Mouse (Mus musculus) urinary bladder, postnatal 4 days (tissue): Measurements from ENCODE around the gene Actr3.
"Not testable (repeated sequence)": the region's sequence is repeated elsewhere in the genome, so short reads cannot be mapped to it uniquely, and the experiment has no call there.

ENCODE experiments used
- DNase-seq, 2 experiments: peaks; one replicate each; pipeline ENCODE4 v3.0.0; 2021 to 2022; ENCODE audit warnings: low spot score in 2 of 2

The Actr3 gene

DNA sequence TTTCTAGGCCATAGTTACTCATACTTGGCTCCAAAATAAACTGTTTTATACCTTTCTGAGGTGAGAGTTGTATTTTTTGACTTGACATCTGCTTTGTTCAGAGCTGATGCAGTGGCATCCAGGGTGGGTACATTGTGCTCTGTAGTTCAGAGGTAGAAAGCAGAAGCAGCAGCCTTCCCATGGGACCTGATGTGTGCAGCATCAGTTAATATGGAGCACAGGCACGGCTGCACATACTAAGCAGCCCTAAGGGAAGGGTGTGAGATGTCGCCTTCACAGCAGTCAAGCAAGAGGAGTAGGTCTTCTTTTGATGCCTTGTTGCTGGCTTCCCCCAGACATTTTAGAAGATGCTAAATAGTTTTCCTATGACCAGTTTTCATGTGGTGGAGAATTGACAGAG lies 3.3 kb upstream of the Actr3 start:
- no peak for DNase-seq

DNA sequence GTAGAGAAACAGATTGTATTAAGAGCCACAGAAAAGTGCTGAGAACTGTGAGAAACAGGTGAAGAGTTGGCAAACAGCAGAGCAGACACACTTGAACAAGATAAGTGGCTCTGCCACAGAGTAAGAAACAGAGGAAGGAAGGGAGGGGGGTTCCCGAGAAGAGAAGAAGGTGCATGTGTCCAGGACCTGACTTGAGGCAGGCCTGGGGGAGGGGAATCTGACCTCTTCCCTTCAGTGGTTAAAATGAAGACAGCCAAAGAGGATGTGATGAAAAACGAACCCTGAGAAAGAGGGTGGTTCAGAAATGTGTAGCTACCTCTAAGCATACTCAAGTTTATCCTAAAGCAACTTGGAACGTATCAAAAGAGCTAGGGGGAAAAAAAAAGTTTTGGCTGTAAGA lies 2.4 kb upstream of the Actr3 start:
- no peak for DNase-seq

DNA sequence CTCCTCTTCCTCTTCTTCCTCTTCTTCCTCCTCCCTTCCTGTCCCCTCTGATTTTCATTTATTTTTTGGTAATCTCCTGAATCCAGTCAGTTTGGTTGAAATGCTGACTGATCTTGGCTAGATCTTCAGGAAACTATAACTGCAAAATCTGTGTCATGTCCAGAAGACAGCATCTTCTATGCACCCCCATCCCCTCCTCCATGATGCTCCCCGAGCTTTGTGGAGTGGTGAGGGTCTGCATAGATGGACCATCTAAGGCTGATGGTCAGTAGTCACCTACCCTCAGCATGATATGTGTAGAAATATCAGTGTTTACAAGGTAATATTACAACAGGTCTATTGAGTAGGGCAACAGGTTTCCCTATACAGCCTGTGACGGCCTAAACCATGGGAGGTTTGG lies 1.6 kb upstream of the Actr3 start:
- DNase-seq = no peak

DNA sequence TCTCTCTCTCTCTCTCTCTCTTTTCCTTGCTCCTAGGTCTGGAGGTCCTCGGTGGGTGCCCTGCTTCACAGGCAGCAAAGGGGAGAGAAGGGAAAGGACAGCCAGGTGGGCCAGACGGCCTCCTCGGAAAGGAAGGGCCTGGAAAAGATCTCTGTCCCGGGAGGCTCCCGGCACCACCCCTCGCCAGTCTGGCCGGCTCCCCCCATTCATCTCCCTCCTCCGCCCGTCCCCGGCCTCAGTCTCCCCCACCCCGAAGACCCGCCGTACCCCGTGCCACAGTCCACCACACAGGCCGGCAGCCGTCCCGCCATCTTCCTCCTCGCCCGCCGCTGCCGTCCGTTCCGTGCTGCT lies 534 bp downstream of the Actr3 start:
- no peak for DNase-seq

DNA sequence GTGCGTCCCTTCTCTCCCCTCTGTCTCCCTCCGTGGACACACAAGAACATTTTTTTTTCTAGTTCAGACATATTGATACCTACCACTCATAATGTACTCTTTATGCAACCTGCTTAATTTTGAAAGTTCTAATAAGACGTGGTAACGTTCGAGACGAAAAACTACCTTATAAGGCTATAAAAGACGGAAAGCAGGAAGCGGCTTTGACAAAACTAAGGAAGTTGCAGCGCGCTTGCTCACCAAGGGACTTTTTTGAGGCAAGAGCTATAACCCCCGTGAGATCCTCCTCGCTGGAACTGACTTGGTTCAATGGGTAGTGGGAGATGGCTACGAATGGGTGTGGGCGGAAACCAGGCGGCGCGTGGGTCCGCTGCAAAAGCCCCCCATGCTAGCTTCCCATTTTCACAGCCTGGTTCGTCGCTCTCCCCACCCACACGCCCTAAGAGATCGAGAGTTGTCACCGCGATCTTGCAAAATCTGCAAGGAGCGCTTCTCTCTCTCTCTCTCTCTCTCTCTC lies 984 bp downstream of the Actr3 start:
- DNase-seq = peak in 1 of 2 experiments; percentile 42

DNA sequence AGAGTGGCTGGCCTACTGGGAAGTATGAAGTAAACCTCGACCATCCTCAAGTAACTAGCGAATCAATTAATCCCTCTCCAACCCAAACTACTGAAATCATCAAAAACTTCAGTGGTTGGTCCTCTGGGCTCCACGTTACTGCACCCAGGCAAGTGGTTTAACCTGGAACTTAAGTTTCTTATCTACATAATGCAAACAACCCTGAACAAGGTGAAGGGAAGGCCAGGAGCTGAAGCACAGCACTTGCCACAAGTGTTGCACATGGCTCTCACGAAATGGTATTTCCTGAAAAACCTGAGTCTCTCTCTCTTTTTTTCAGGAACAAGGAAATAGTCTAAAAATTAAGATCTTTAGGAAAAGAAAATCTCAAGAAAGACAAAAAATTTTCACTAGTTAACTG lies 4.2 kb downstream of the Actr3 start:
- DNase-seq = no peak

DNA sequence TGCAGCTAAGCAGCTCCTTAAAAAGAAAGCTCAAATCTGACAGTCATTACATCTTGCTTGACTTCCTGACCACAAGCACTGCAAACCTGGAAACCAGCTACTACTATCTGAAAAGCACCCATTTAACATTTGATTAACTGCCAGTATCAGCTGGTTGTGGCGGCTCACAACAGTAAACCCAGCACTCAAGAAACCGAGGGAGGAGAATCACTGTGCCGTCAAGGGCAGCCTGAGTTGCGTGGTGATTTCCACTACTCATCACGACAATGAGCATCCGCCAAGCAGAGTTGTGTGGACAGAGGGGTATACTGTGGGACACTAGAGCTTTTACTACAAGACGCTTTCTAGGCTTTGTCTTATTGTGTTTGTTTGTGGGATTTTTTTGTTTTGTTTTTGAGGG lies 4.8 kb downstream of the Actr3 start:
- DNase-seq = no peak

DNA sequence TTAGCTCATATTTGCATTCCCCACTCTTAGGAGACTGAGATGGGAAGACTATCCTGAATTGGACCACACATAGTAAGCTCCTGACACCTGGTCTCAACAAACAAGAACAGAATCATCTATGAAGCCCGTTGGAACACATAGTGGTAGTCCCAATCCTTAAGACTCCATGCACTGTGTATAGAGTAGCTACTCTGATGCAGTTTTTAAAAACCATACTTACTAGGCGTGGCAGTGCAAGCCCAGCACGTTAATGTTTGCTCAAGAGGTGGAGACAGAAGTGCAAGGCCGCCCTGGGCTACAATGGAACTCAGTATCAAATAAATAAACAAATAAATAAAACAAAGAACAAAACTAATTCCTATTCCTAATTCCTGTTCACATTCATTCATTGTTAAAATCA lies 5.5 kb downstream of the Actr3 start:
- DNase-seq = no peak

DNA sequence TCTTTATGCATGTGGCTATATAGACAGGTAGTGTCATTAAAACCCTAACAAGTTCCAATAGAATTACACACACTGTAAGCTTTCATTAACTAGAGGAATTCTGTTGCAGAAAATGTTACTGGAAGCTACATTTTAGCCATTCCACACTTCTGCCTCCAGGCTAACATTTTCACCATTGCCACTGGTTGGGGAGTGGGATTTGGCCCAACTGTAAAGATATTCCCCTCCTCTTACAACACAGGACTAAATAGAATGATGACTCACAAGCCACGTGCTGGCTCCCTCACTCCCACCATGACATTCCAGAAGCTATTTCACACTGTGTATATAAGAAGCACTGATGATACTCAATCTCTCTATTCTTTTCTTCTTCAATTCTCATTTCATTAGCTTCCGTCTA lies 7.2 kb downstream of the Actr3 start:
- DNase-seq = no peak

DNA sequence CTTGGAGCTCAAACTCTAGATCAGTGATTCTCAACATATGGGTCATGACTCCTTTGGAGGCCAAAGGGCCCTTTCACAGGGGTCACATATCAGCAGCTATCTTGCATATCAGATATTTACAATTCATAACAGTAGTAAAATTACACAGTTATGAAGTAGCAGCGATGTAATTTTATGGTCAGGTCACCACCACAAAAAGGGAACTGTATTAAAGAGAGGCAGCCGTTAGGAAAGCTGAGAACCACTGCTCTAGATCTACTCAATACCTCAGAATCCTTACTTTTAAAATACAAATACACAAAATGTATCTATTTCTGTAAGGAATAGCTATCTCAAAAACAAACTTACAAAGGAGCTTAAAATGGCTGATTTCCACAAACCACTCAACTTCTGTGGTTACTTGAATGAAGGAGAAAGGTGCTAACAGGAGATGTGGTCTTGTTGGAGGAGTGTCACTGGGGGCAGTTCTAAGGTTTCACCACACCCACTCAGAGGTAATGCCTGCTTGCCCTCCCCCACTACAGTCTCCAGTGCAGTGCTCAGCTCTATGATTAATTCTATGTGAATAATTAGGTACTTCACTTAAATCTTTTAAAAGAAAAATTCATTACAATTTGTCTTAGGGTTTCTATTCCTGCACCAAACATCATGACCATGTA lies 9.0 kb downstream of the Actr3 start:
- no peak for DNase-seq

DNA sequence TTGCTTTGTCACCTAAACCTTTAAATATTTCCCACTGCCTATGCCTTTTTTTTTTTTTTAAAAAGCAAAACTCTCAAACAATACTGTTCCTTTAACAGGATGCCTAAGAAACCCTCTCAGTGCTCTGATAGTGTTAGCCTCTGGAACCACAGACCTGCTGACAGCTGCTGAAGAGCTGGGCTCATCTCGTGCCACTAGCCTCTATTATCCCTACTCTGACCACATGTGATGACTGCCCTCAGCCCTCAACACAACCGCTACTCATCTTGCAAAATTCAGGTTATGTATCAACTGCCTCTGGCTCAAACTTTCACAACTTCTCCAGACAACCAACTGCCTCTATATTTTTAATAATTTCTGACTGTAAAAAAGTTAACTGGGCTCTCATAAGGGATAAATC lies 15.6 kb downstream of the Actr3 start:
- DNase-seq = no peak

DNA sequence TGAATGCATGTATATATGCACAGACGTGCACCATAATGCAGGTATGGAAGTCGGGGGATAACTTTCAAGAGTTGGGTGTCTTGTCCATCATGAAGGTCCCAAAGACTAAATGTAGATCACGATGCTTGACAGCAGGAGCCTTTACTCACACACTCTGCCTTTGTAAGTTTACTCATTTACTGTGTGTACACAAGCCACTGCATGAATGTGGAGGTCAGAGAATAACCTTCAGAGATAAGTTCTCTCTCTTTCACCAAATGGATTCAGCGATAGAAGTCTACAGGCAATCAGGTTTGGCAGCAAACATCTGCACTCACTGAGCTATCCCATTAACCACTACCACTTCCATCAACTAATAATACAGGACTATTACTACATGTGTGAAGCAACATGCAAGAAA lies 16.8 kb downstream of the Actr3 start:
- no peak for DNase-seq

DNA sequence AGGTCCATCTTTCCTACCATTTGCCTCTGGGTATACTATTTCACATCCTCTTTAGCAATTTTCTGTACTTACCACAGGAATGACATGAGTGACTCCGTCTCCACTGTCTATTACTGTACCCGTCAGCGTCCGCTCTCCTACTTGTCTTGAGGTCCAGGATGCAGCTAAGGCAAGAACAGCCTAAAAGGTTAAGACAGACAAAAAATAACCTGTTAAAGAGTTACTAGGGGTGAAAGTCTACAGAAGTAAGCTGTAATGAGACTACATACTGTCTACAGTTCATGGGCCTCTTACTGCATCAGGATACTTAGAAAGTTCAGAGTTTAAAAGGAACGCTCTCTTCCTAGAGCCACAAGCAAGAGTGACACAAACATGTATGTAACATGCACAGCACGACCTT lies 28.3 kb downstream of the Actr3 start:
- no peak for DNase-seq

DNA sequence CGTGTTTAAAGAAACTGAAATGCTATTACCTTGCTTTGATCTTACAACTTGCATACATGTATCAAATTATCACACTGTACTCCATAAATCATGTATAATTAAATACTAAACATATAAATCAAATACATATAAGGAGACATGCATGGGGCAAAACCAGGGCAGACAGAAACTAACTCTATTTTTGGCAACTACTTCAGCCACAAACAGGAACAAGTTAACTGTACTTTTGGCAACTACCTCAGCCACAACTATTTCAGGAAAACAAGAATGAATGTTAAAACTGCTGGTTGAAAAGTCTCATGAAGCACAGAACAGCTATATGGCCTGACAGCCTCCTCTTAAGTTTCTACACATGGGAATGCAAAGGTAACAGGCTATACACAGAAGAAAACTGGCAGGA lies 40.1 kb downstream of the Actr3 start:
- DNase-seq = no peak

DNA sequence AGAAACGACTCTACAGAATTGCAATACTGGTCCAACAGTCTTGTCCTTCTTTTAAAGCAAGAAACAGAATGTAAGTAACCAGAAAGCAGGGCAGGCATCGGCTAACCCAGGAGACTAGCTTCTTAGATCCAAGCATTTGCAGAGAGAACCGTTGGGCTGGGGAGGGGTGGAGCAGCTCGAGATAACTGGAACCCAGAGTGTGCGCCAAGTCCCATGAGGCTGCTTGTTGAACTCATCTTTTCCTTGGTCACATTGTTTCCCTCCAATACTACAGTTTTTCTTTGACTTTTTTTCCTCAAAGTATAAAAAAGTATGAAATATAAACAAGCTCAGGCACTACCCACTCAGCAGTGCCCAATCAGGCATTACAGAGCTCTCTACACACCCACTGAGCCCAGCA lies 42.2 kb downstream of the Actr3 start:
- DNase-seq = not testable (repeated sequence)

DNA sequence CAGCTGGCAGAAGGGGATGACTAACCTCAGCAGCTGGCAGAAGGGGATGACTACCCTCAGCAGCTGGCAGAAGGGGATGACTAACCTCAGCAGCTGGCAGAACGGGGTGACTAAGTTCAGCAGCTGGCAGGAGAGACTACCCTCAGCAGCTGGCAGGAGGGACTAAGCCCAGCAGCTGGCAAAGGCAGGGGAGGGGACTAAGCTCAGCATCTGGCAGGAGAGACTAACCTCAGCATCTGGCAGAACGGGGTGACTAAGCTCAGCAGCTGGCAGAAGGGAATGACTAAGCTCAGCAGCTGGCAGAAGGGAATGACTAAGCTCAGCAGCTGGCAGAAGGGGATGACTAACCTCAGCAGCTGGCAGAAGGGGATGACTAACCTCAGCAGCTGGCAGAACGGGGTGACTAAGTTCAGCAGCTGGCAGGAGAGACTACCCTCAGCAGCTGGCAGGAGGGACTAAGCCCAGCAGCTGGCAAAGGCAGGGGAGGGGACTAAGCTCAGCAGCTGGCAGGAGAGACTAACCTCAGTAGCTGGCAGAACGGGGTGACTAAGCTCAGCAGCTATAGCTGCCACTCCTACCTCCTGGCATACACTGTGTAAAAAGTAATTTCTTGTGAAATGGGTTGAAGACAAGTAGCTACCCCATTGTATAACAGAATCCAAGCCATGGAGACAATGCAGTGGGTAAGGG lies 45.3 kb downstream of the Actr3 start:
- DNase-seq = not testable (repeated sequence)

DNA sequence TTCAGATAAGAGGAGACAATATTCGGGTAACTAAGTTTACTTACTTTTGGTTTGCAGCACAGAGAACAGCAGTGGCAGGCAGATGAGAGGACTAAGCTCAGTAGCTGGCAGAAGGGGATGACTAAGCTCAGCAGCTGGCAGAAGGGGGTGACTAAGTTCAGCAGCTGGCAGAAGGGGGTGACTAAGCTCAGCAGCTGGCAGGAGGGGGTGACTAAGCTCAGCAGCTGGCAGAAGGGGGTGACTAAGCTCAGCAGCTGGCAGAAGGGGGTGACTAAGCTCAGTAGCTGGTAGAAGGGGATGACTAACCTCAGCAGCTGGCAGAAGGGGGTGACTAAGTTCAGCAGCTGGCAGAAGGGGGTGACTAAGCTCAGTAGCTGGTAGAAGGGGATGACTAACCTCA lies 45.9 kb downstream of the Actr3 start:
- not testable (repeated sequence) for DNase-seq

DNA sequence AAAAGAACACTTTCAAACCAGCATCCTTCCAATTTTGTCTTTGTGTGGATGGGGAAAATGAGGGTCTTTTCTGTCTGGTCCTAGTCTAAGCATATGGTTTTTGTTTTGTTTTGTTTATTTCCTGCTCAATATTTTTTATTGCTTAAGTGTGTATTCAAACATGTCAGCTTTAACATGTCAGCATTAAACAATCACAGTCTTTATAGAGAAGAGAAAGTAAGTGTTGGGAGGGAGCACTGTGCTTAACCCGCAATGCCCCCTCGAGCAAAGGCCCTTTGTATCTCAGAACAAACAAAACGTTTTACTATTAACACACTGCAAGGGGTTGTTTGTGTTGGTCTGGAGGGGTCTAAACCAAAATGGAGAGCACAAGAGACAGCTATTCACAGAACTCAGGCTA lies 47.2 kb downstream of the Actr3 start:
- no peak for DNase-seq

DNA sequence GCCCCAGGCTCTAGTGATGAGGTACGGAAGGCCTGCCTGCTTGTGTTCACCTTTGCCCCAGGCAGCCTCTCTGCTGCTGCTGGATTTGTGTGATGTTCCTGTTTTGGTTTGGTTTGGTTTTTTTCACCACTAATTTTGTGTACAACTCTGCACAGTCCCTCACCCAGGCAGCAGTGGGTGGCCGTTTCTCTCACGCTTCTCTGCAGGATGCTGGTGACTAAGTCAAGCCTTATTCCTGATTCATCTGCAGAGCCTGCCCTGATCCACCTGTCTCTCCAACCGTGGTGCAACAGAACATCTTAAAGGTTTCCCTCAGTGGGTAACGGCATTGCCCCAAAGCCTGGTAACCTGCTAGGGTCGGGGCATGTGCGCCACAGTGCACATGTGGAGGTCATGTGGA lies 49.3 kb downstream of the Actr3 start:
- no peak for DNase-seq

DNA sequence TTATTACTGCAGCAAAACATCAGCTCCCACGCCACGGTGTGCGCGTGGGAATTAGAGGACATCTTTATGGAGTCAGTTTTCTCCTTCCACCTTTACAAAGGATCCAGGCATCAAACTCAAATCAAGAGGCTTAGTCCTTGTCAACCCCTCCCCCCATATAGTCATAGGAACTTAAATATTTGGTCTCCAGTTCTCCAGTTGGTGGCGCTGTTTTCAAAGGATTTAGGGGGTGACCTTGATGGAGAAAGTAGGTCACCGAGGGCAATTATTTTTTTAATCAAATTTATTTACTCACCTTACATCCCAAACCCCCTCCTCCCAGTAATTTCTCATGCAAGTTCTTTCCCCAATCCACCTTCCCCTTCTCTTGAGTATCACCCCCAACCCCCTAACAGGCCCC lies 52.9 kb downstream of the Actr3 start:
- DNase-seq = no peak

DNA sequence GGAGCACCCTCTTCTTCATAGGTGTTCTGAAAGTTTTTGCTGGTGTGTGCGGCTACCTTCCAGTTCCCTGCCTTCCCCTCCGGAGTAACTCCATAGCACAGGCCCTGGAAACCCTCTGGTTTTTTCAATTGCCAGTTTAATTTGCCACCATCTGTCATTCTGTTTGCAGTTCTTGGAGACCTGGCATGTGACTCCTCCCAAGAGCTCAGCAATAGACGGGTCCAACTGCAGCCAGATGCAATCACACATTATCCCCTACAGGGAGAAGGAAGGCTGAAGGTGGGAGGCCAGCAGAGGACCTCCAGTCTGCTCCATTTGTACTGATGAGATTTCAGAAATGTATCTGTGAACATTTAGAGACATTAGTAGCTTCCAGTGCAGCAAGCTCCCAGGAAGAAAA lies 56.6 kb downstream of the Actr3 start:
- DNase-seq = no peak

DNA sequence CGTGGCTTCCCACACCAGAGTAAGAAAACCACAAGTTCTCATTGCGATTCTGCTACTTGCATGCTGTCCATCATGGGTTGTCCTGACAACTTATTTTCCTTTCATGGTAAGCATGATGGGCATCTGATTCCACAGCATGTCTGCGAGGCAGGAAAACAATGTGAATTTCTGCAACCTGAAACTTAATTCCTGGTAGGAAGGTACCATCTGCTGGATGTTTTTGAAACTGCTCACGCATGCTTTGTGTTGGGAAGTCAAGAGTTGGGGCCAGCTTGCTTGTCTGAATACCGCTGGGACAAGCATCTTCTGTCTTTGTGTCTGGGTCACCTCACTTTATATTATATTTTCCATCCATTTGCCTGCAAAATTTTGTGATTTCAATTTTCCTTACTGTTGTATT lies 62.7 kb downstream of the Actr3 start:
- no peak for DNase-seq

DNA sequence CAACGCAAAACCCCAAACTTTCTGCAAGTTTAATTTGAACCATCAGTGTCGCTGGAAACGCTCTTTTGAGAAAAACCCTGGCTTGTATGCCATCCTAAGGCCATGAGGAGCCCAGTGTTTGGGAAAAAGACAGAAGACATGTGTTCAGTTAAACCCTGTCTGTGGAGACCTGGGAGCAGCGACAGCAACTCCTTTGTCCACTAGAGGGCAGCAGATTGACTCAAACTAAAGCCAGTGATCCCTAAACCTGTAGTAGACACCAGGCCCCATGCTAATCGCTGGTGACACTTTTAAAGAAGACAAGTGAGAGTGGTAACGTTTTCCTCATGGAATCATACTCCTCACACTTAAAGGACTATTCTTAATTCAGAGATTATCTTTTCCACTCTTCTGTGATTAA lies 64.7 kb downstream of the Actr3 start:
- DNase-seq = no peak

DNA sequence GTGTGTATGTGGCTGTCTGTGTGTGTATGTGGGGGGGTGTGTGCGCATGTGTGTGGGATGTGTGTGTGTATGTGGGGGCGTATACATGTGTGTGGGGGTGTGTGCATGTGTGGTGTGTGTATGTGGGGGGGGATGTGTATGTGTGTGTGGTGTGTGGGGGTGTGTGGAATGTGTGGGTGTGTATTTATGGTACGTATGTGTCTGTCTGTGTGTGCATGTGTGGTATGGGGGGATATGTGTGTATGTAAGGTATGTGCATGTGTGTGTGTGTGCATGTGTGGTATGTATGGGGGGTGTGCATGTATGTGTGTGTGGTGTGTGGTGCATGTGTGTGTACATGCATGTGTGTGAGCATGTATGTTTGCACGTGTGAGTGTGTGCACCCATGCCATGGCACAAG lies 70.0 kb downstream of the Actr3 start:
- no peak for DNase-seq
